Mouse (Mus musculus): ENCODE results near the gene Fbln5.

Fbln5 gene

GRCm38 (mm10) chr12:101759440-101760045 lies 59.3 kb downstream of the Fbln5 start:
- peak; percentile 43 for DNase-seq

GRCm38 (mm10) chr12:101758698-101759097 lies 60.2 kb downstream of the Fbln5 start:
- DNase-seq: no peak

- DNase-seq: no peak
Observed at GRCm38 (mm10) chr12:101742375-101742774, 76.5 kb downstream of the Fbln5 start.

GRCm38 (mm10) chr12:101740486-101740885 lies 78.4 kb downstream of the Fbln5 start:
- DNase-seq: no peak

GRCm38 (mm10) chr12:101740045-101740444 lies 78.8 kb downstream of the Fbln5 start:
- DNase-seq: no peak

GRCm38 (mm10) chr12:101718755-101719150 lies 100.1 kb downstream of the Fbln5 start:
- DNase-seq: peak; percentile 43

GRCm38 (mm10) chr12:101718054-101718754 lies 100.7 kb downstream of the Fbln5 start, which contains the start of gene Tc2n:
TSS of gene Tc2n (minus strand) at chr12:101718523.
- DNase-seq: peak; percentile 91

- DNase-seq: no peak
Observed at GRCm38 (mm10) chr12:101699176-101699575, 119.7 kb downstream of the Fbln5 start.
